Mouse (Mus musculus) ES-E14 (cell line): ENCODE measurements around the gene Prr5. TPM values are rescaled to one million over a fixed set of nuclear protein-coding genes. Genes with fewer than 3 reads are reported as not detected.

Experiments
- DNase-seq: peaks from one replicate; pipeline ENCODE4 v3.0.0-alpha.2; 2013; ENCODE audit warnings: low read depth, low spot score
- H3K27ac ChIP-seq: 2 replicates; pipeline ENCODE4 v1.5.1; 2012; ENCODE audit warnings: low read depth, mild to moderate bottlenecking, low read length, moderate library complexity, mixed read lengths; ENCODE audit not compliant: poor library complexity, insufficient read depth, severe bottlenecking
- H3K36me3 ChIP-seq: 2 replicates; pipeline ENCODE4 v1.6.1; 2012; ENCODE audit warnings: mild to moderate bottlenecking, low read length, moderate library complexity, mixed read lengths; ENCODE audit not compliant: control insufficient read depth, poor library complexity, insufficient read depth, severe bottlenecking
- H3K4me1 ChIP-seq, 2 experiments: fragments of 150-350 bp in 1 of 2; sonication (generic) in 1 of 2; 2 replicates each; pipeline ENCODE4 v1.6.1; 2012; ENCODE audit warnings: low read length in 2 of 2, mild to moderate bottlenecking in 1 of 2, mixed read lengths in 1 of 2; ENCODE audit not compliant: control insufficient read depth in 2 of 2, insufficient read depth in 2 of 2, poor library complexity in 1 of 2
- H3K4me3 ChIP-seq, 2 experiments: fragments of 150-350 bp in 1 of 2; sonication (generic) in 1 of 2; 2 replicates each; pipeline ENCODE4 v1.5.1; 2012; ENCODE audit warnings: low read length in 2 of 2, low read depth in 1 of 2, mild to moderate bottlenecking in 1 of 2, mixed read lengths in 1 of 2; ENCODE audit not compliant: insufficient read depth in 1 of 2, poor library complexity in 1 of 2, severe bottlenecking in 1 of 2
- H3K9ac ChIP-seq: 2 replicates; pipeline ENCODE4 v1.6.1; 2012; ENCODE audit warnings: low read depth, mild to moderate bottlenecking, low read length, mixed read lengths; ENCODE audit not compliant: poor library complexity, insufficient read depth, severe bottlenecking
- H3K9me3 ChIP-seq: fragments of 150-350 bp; sonication (generic); 2 replicates; pipeline ENCODE4 v1.6.1; 2012; ENCODE audit warnings: low read depth, mild to moderate bottlenecking, low read length; ENCODE audit not compliant: control insufficient read depth, insufficient read depth
- CHD2 ChIP-seq: IDR thresholded peaks from 2 replicates; pipeline ENCODE4 v1.6.1; 2014; ENCODE audit warnings: mild to moderate bottlenecking, low read depth, low read length, inconsistent platforms
- HCFC1 ChIP-seq: IDR thresholded peaks from 2 replicates; pipeline ENCODE4 v1.6.1; 2012; ENCODE audit warnings: low read length, inconsistent platforms, borderline replicate concordance; ENCODE audit not compliant: insufficient read depth
- MAFK ChIP-seq: IDR thresholded peaks from 2 replicates; pipeline ENCODE4 v1.6.1; 2014; ENCODE audit warnings: mild to moderate bottlenecking, low read depth, low read length, inconsistent platforms; ENCODE audit not compliant: insufficient read depth
- ZC3H11A ChIP-seq: IDR thresholded peaks from 2 replicates; pipeline ENCODE4 v1.6.1; 2012; ENCODE audit warnings: low read depth, mild to moderate bottlenecking, inconsistent platforms, low read length, borderline replicate concordance
- ZNF384 ChIP-seq: IDR thresholded peaks from 2 replicates; pipeline ENCODE4 v1.6.1; 2012; ENCODE audit warnings: low read depth, low read length, inconsistent platforms
- in situ Hi-C, 2 experiments: fragments of 600-800 bp; cut with MboI; formaldehyde crosslinking; loops; one replicate each; pipeline ENCODE4 v1.15.1; 2025; ENCODE audit warnings: low sequenced_read_pairs in 2 of 2, inconsistent platforms in 1 of 2; ENCODE audit not compliant: unreplicated experiment in 2 of 2
- total RNA-seq: library from RNA; depleted of rRNA; stranded (reverse); fragments of 300-350 nt; gene quantifications from 2 replicates; pipeline ENCODE4 v1.2.3, GENCODE M21; 2012

Prr5 gene
- total RNA-seq, 1 experiment = 11.6 TPM

GRCm38 (mm10) chr15:84700147-84700794 is 30.9 kb downstream of the Prr5 start:
- Histone ChIP-seq H3K36me3 (peaks cover 29% of the 10 kb centered on the region), H3K27ac (no peak overlapping the region), H3K9me3 (no peaks in the 10 kb centered on the region), H3K4me3 (no peak overlapping the region), H3K4me1 (peaks cover 0 to 2% of the 10 kb centered on the region in 2 experiments; a peak in 1 of 4 replicates), H3K9ac (no peak overlapping the region)
- peak; percentile 76 for DNase-seq
- TF ChIP-seq MAFK (no peak), ZNF384 (no peak), ZC3H11A (peak; percentile 27; the same call in 1 of the 2 replicates), CHD2 (no peak)
- in situ Hi-C loops = no loop called here

GRCm38 (mm10) chr15:84701947-84702346 is 32.5 kb downstream of the Prr5 start:
- H3K9me3 ChIP-seq = no peaks in the 10 kb centered on the region
- H3K4me3 ChIP-seq = no peak overlapping the region
- peaks cover 0 to 6% of the 10 kb centered on the region in 2 experiments; a peak in 1 of 4 replicates for H3K4me1 ChIP-seq
- no peak for DNase-seq
- no peak overlapping the region for H3K9ac ChIP-seq
- H3K36me3 ChIP-seq = peaks cover 23% of the 10 kb centered on the region; the same call in 1 of the 2 replicates
- in situ Hi-C loops = no loop called here
- H3K27ac ChIP-seq = no peak overlapping the region
- TF ChIP-seq ZC3H11A (no peak), CHD2 (no peak), ZNF384 (no peak), HCFC1 (no peak), MAFK (no peak)

- Histone ChIP-seq H3K4me3 (no peak overlapping the region), H3K27ac (no peak overlapping the region), H3K4me1 (peaks cover 0 to 8% of the 10 kb centered on the region in 2 experiments; a peak in 1 of 4 replicates), H3K9ac (no peak overlapping the region), H3K36me3 (peaks cover 19% of the 10 kb centered on the region; the same call in 1 of the 2 replicates), H3K9me3 (no peaks in the 10 kb centered on the region)
- TF ChIP-seq ZC3H11A = no peak
- no peak for TF ChIP-seq CHD2
- TF ChIP-seq MAFK = no peak
- TF ChIP-seq ZNF384 = no peak
- TF ChIP-seq HCFC1 = no peak
- no peak for DNase-seq
- in situ Hi-C loops = no loop called here
These were observed 33.2 kb downstream of the Prr5 start for GRCm38 (mm10) chr15:84702391-84703345.

GRCm38 (mm10) chr15:84703992-84704391 is 34.6 kb downstream of the Prr5 start:
- in situ Hi-C loops = no loop called here
- no peak for DNase-seq
- H3K4me1 ChIP-seq = peaks cover 0 to 8% of the 10 kb centered on the region in 2 experiments; a peak in 1 of 4 replicates
- no peaks in the 10 kb centered on the region for H3K9me3 ChIP-seq
- no peak overlapping the region for H3K4me3 ChIP-seq
- H3K36me3 ChIP-seq = peaks cover 19% of the 10 kb centered on the region; the same call in 1 of the 2 replicates
- TF ChIP-seq ZC3H11A (no peak), CHD2 (no peak), MAFK (no peak), ZNF384 (no peak), HCFC1 (no peak)
- no peak overlapping the region for H3K27ac ChIP-seq
- H3K9ac ChIP-seq = no peak overlapping the region
